Mouse (Mus musculus): Measurements from ENCODE around the gene Sema4f. TPM values are rescaled to one million over a fixed set of nuclear protein-coding genes. Genes with fewer than 3 reads are reported as not detected.

The Sema4f gene
- polyA plus RNA-seq, 1 experiment from 2014 or later = 22.7 TPM

Other genes starting within 250 kb of the Sema4f start
- gene Pole4, start 234.4 kb downstream of the Sema4f start, polyA plus RNA-seq (2015; fragmentation: Nextera tagmentation; extraction: Ambion mirVana) = 125 and 130 TPM in 2 replicates
- gene Hk2, start 165.3 kb downstream of the Sema4f start, polyA plus RNA-seq (2015; fragmentation: Nextera tagmentation; extraction: Ambion mirVana) = 3.5 and 4.1 TPM in 2 replicates
- 0.61 TPM in 1 of 2 replicates, not detected in the other for gene M1ap, start 7.1 kb upstream of the Sema4f start, polyA plus RNA-seq (2015; fragmentation: Nextera tagmentation; extraction: Ambion mirVana)
- gene Dok1, start 93.7 kb upstream of the Sema4f start, polyA plus RNA-seq (2015; fragmentation: Nextera tagmentation; extraction: Ambion mirVana) = 1.7 and 2.6 TPM in 2 replicates
- 6.6 and 6.7 TPM in 2 replicates for gene Loxl3, start 94.4 kb upstream of the Sema4f start, polyA plus RNA-seq (2015; fragmentation: Nextera tagmentation; extraction: Ambion mirVana)
- gene Aup1, start 114.8 kb upstream of the Sema4f start, polyA plus RNA-seq (2015; fragmentation: Nextera tagmentation; extraction: Ambion mirVana) = 168 and 186 TPM in 2 replicates
- gene Htra2, start 115.5 kb upstream of the Sema4f start, polyA plus RNA-seq (2015; fragmentation: Nextera tagmentation; extraction: Ambion mirVana) = 78.3 and 79.8 TPM in 2 replicates
- gene Dqx1, start 118.1 kb upstream of the Sema4f start, polyA plus RNA-seq (2015; fragmentation: Nextera tagmentation; extraction: Ambion mirVana) = 0.62 and 0.75 TPM in 2 replicates
- gene Tlx2, start 130.5 kb upstream of the Sema4f start, polyA plus RNA-seq (2015; fragmentation: Nextera tagmentation; extraction: Ambion mirVana) = 1.2 TPM in 1 of 2 replicates, not detected in the other
- 45.8 and 45.9 TPM in 2 replicates for gene Pcgf1, start 138.1 kb upstream of the Sema4f start, polyA plus RNA-seq (2015; fragmentation: Nextera tagmentation; extraction: Ambion mirVana)
- not detected in 2 replicates for gene Lbx2, start 146.6 kb upstream of the Sema4f start, polyA plus RNA-seq (2015; fragmentation: Nextera tagmentation; extraction: Ambion mirVana)
- 5.9 and 6.8 TPM in 2 replicates for gene Ccdc142, start 161.8 kb upstream of the Sema4f start, polyA plus RNA-seq (2015; fragmentation: Nextera tagmentation; extraction: Ambion mirVana)
- gene Gm42688, start 161.8 kb upstream of the Sema4f start, polyA plus RNA-seq (2015; fragmentation: Nextera tagmentation; extraction: Ambion mirVana) = 5.5 and 6.0 TPM in 2 replicates
- gene Mrpl53, start 169.3 kb upstream of the Sema4f start, polyA plus RNA-seq (2015; fragmentation: Nextera tagmentation; extraction: Ambion mirVana) = 113 and 124 TPM in 2 replicates
- 22.8 and 27.2 TPM in 2 replicates for gene Mogs, start 175.7 kb upstream of the Sema4f start, polyA plus RNA-seq (2015; fragmentation: Nextera tagmentation; extraction: Ambion mirVana)
- gene Wbp1, start 181.8 kb upstream of the Sema4f start, polyA plus RNA-seq (2015; fragmentation: Nextera tagmentation; extraction: Ambion mirVana) = 155 and 161 TPM in 2 replicates
- 13.8 and 16.3 TPM in 2 replicates for gene Ino80b, start 185.7 kb upstream of the Sema4f start, polyA plus RNA-seq (2015; fragmentation: Nextera tagmentation; extraction: Ambion mirVana)
- gene Rtkn, start 195.7 kb upstream of the Sema4f start, polyA plus RNA-seq (2015; fragmentation: Nextera tagmentation; extraction: Ambion mirVana) = 14.9 and 17.8 TPM in 2 replicates
- gene Wdr54, start 216.6 kb upstream of the Sema4f start, polyA plus RNA-seq (2015; fragmentation: Nextera tagmentation; extraction: Ambion mirVana) = 17.8 and 19.3 TPM in 2 replicates
- 9.7 and 9.8 TPM in 2 replicates for gene 1700003E16Rik, start 216.6 kb upstream of the Sema4f start, polyA plus RNA-seq (2015; fragmentation: Nextera tagmentation; extraction: Ambion mirVana)
- 148 and 160 TPM in 2 replicates for gene Dctn1, start 226.2 kb upstream of the Sema4f start, polyA plus RNA-seq (2015; fragmentation: Nextera tagmentation; extraction: Ambion mirVana)

Data from hindbrain, embryonic 15.5 days (tissue).